Mouse (Mus musculus) R1 (cell line): Measurements from ENCODE around the gene Rom1.
"Not testable (repeated sequence)": the region's sequence is repeated elsewhere in the genome, so short reads cannot be mapped to it uniquely, and the experiment has no call there.

Source experiments
- DNase-seq: peaks from one replicate; pipeline ENCODE4 v3.0.0-alpha.2; 2018; ENCODE audit warnings: low read depth, low spot score

The Rom1 gene

GRCm38 (mm10) chr19:8929224-8930088, at the start of gene Rom1, which contains the start of gene Eml3:
Gene Rom1 (minus strand): TSS chr19:8929356.
Gene Eml3 (plus strand): TSS chr19:8929552.
- DNase-seq = peak; percentile 93

- peak; percentile 79 for DNase-seq
These were observed 47.4 kb upstream of the Rom1 start for GRCm38 (mm10) chr19:8976535-8976934.

GRCm38 (mm10) chr19:8975491-8975890, 46.3 kb upstream of the Rom1 start:
- no peak for DNase-seq

- no peak for DNase-seq
These were observed 45.5 kb upstream of the Rom1 start for GRCm38 (mm10) chr19:8974638-8975037.

GRCm38 (mm10) chr19:8972491-8972890, 43.3 kb upstream of the Rom1 start:
- not testable (repeated sequence) for DNase-seq

GRCm38 (mm10) chr19:8967893-8968292, 38.7 kb upstream of the Rom1 start:
- DNase-seq = no peak

- DNase-seq = no peak
These were observed 38.2 kb upstream of the Rom1 start for GRCm38 (mm10) chr19:8967373-8967743.

- peak; percentile 100 for DNase-seq
These were observed 37.6 kb upstream of the Rom1 start, which contains the start of gene Eef1g for GRCm38 (mm10) chr19:8966590-8967372. Gene Eef1g (plus strand): TSS chr19:8967041.

- DNase-seq = no peak
These were observed 37.0 kb upstream of the Rom1 start for GRCm38 (mm10) chr19:8966198-8966589.

GRCm38 (mm10) chr19:8965771-8966170, 36.6 kb upstream of the Rom1 start:
- no peak for DNase-seq

GRCm38 (mm10) chr19:8965075-8965474, 35.9 kb upstream of the Rom1 start:
- no peak for DNase-seq

GRCm38 (mm10) chr19:8962256-8962655, 33.1 kb upstream of the Rom1 start:
- DNase-seq = no peak

GRCm38 (mm10) chr19:8954171-8954570, 25.0 kb upstream of the Rom1 start:
- DNase-seq = no peak

GRCm38 (mm10) chr19:8953135-8954039, 24.2 kb upstream of the Rom1 start, which contains the start of gene Tut1:
Gene Tut1 (plus strand): TSS chr19:8953847.
- DNase-seq = peak; percentile 99

GRCm38 (mm10) chr19:8952241-8952640, 23.1 kb upstream of the Rom1 start:
- no peak for DNase-seq

GRCm38 (mm10) chr19:8950190-8950589, 21.0 kb upstream of the Rom1 start:
- no peak for DNase-seq

GRCm38 (mm10) chr19:8946929-8947328, 17.8 kb upstream of the Rom1 start:
- DNase-seq = no peak

- no peak for DNase-seq
These were observed 16.1 kb upstream of the Rom1 start for GRCm38 (mm10) chr19:8945251-8945650.

- DNase-seq = peak; percentile 95
These were observed 15.6 kb upstream of the Rom1 start for GRCm38 (mm10) chr19:8944750-8945149.

- no peak for DNase-seq
These were observed 14.9 kb upstream of the Rom1 start for GRCm38 (mm10) chr19:8944062-8944461.

- DNase-seq = no peak
These were observed 13.9 kb upstream of the Rom1 start for GRCm38 (mm10) chr19:8943047-8943446.
